Mouse (Mus musculus): ENCODE measurements around the gene Gm867. TPM values are rescaled to one million over a fixed set of nuclear protein-coding genes. Genes with fewer than 3 reads are reported as not detected.

The Gm867 gene
- not detected in 2 replicates for polyA plus RNA-seq (2012)

GRCm38 (mm10) chr10:75940520-75940919 lies at the start of gene Gm867:
Gene Gm867 (minus strand): TSS chr10:75940672.

GRCm38 (mm10) chr10:75954381-75954811 lies 13.9 kb upstream of the Gm867 start, which contains the start of gene Gm5134:
Gene Gm5134 (plus strand): TSS chr10:75954514.

GRCm38 (mm10) chr10:75942736-75943477 lies 2.4 kb upstream of the Gm867 start, which contains the start of gene Vpreb3:
Gene Vpreb3 (plus strand): TSS chr10:75943057.

GRCm38 (mm10) chr10:75935680-75936541 lies 4.6 kb downstream of the Gm867 start, which contains the start of gene Mmp11:
Gene Mmp11 (minus strand): TSS chr10:75936496.

GRCm38 (mm10) chr10:75932891-75933290 lies 7.6 kb downstream of the Gm867 start, which contains the start of gene Chchd10:
Gene Chchd10 (plus strand): TSS chr10:75933130.

GRCm38 (mm10) chr10:75921026-75921725 lies 19.3 kb downstream of the Gm867 start, which contains the start of gene Smarcb1:
Gene Smarcb1 (minus strand): TSS chr10:75921617.

GRCm38 (mm10) chr10:75893089-75893750 lies 47.3 kb downstream of the Gm867 start, which contains the start of gene Derl3:
Gene Derl3 (plus strand): TSS chr10:75893413.

Other genes with a start within 250 kb of the Gm867 start
- gene Cabin1, start 176.3 kb downstream of the Gm867 start, polyA plus RNA-seq (2012): 95.9 and 105 TPM in 2 replicates
- gene Ddt, start 167.3 kb downstream of the Gm867 start, polyA plus RNA-seq (2012): 95.8 and 97.5 TPM in 2 replicates
- gene Gm20441, start 159.7 kb downstream of the Gm867 start, polyA plus RNA-seq (2012): not detected in 2 replicates
- gene Gstt3, start 159.3 kb downstream of the Gm867 start, polyA plus RNA-seq (2012): 4.0 and 4.4 TPM in 2 replicates
- 0.38 and 0.93 TPM in 2 replicates for gene Gstt1, start 142.1 kb downstream of the Gm867 start, polyA plus RNA-seq (2012)
- not detected in 2 replicates for gene Gstt4, start 118.1 kb downstream of the Gm867 start, polyA plus RNA-seq (2012)
- gene Gstt2, start 103.2 kb downstream of the Gm867 start, polyA plus RNA-seq (2012): 7.5 and 8.4 TPM in 2 replicates
- gene Mif, start 80.4 kb downstream of the Gm867 start, polyA plus RNA-seq (2012): 2,192 and 2,368 TPM in 2 replicates
- 9.1 and 10.6 TPM in 2 replicates for gene Derl3, start 47.3 kb downstream of the Gm867 start, polyA plus RNA-seq (2012)
- 308 and 343 TPM in 2 replicates for gene Smarcb1, start 19.1 kb downstream of the Gm867 start, polyA plus RNA-seq (2012)
- 187 and 201 TPM in 2 replicates for gene Chchd10, start 7.5 kb downstream of the Gm867 start, polyA plus RNA-seq (2012)
- 0.65 and 0.74 TPM in 2 replicates for gene Mmp11, start 4.2 kb downstream of the Gm867 start, polyA plus RNA-seq (2012)
- 1.4 and 2.1 TPM in 2 replicates for gene Vpreb3, start 2.4 kb upstream of the Gm867 start, polyA plus RNA-seq (2012)
- 0.09 and 0.22 TPM in 2 replicates for gene Gm5134, start 13.8 kb upstream of the Gm867 start, polyA plus RNA-seq (2012)
- gene Zfp280b, start 92.0 kb upstream of the Gm867 start, polyA plus RNA-seq (2012): 3.7 and 5.0 TPM in 2 replicates
- not detected in 2 replicates for gene Slc5a4b, start 170.3 kb upstream of the Gm867 start, polyA plus RNA-seq (2012)
- gene Slc5a4a, start 206.8 kb upstream of the Gm867 start, polyA plus RNA-seq (2012): not detected in 2 replicates

Data from megakaryocyte-erythroid progenitor cell, adult 5 weeks (primary cell).